Mouse (Mus musculus) cerebellum, adult 2 months (tissue): ENCODE data around the gene Ncaph2. TPM values are rescaled to one million over a fixed set of nuclear protein-coding genes. Genes with fewer than 3 reads are reported as not detected.
A peak's percentile ranks its signal among the peaks of the same experiment; 100 is the strongest.

Source experiments
- DNase-seq, 2 experiments: peaks; one replicate each; pipeline ENCODE4 v3.0.0; 2021
- H3K27ac ChIP-seq: fragments of 200-500 bp; 2 replicates; pipeline ENCODE4 v1.5.1; 2012; ENCODE audit warnings: low read length, control low read depth, inconsistent platforms; ENCODE audit not compliant: insufficient read depth
- H3K27me3 ChIP-seq: fragments of 200-500 bp; 2 replicates; pipeline ENCODE4 v1.6.1; 2012; ENCODE audit warnings: inconsistent platforms, mild to moderate bottlenecking, low read length, moderate library complexity; ENCODE audit not compliant: control insufficient read depth, insufficient read depth
- H3K4me1 ChIP-seq: fragments of 200-500 bp; 2 replicates; pipeline ENCODE4 v1.6.1; 2011; ENCODE audit warnings: low read length; ENCODE audit not compliant: control insufficient read depth, insufficient read depth
- H3K4me3 ChIP-seq: fragments of 200-500 bp; replicated peaks from 2 replicates; pipeline ENCODE3; 2011; ENCODE audit warnings: mild to moderate bottlenecking, low read depth, low read length, control low read depth; ENCODE audit not compliant: insufficient read depth
- CTCF ChIP-seq: fragments of 200-500 bp; IDR thresholded peaks from 2 replicates; pipeline ENCODE4 v1.5.1; 2011; ENCODE audit warnings: low read depth, mild to moderate bottlenecking, control low read depth, low read length, moderate library complexity, borderline replicate concordance; ENCODE audit not compliant: insufficient read depth
- POLR2A ChIP-seq: fragments of 200-500 bp; IDR thresholded peaks from 2 replicates; pipeline ENCODE4 v1.6.1; 2011; ENCODE audit warnings: low read length, control low read depth, borderline replicate concordance; ENCODE audit not compliant: insufficient read depth
- WGBS: fragments of 180-500 bp; shearing (Covaris S2); methylation state at CpG from one replicate; pipeline ENCODE4 v1.1.7; 2018; 5-methylcytosine and 5-hydroxymethylcytosine counted together
- polyA plus RNA-seq: library from polyadenylated mRNA; depleted of rRNA; stranded (reverse); fragments of >200 nt; gene quantifications from 2 replicates; pipeline ENCODE4 v1.2.3, GENCODE M21; 2012; rRNA removed

The Ncaph2 gene
- 134 and 137 TPM in 2 replicates for polyA plus RNA-seq

DNA sequence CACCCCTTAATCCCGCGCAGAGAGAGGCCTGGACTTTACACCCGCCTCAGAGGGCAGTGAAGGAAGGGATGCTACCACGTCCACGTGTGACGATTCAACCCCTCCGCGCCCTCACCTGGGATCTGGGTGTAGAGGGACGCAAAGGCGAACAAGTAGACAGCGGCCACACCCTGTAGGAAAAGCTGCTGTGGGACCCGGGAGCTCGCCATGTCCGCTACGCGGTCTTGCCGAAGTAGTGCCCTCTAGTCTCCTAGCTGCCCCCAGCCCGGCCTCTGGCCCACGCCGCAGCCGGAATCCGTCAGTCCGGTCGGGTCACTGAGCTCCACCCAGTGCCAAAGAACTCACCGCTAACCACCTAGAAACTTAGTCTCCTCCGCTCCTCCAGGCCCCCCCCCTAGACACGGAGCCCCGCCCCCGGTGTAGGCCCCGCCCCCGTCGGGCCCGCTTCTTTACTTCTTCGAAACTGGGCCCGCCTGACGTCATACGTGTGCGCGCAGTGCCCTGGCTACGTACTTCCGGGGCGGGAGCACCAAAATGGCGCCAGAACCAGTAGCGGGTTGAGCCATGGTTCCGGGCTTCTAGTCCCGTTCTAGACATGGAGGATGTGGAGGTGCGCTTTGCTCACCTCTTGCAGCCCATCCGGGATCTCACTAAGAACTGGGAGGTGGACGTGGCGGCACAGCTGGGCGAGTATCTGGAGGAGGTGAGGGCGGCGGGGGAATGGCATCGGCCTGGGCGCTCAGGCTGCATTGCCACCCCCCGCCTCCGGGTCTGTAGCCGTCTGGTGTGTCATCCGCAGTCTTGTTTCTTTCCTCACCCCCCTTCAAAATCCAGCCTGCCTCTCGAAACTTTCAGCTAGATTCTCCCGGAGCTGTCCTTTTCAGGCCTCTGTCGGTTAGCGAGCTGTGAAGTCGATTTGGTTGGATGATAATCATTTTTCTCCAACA lies at the start of gene Ncaph2, which contains the start of gene Lmf2:
TSS of gene Ncaph2 (plus strand) at position 479 of the 947 bp plus-strand sequence.
TSS of gene Lmf2 (minus strand) at position 419 of the 947 bp plus-strand sequence.
- WGBS, result under 1% methylated on average over 64 of the region's 64 CpGs
- Histone ChIP-seq H3K27ac (peak within 1 kb of the TSS; percentile 92), H3K4me1 (peaks cover 5% of the 10 kb centered on the region; the same call in 1 of the 2 replicates), H3K4me3 (peak within 1 kb of the TSS; percentile 92), H3K27me3 (no peaks in the 10 kb centered on the region)
- DNase-seq, result peak; percentile 93 to 96
- TF ChIP-seq CTCF (no peak), POLR2A (peak; percentile 75; the same call in 1 of the 2 replicates)

DNA sequence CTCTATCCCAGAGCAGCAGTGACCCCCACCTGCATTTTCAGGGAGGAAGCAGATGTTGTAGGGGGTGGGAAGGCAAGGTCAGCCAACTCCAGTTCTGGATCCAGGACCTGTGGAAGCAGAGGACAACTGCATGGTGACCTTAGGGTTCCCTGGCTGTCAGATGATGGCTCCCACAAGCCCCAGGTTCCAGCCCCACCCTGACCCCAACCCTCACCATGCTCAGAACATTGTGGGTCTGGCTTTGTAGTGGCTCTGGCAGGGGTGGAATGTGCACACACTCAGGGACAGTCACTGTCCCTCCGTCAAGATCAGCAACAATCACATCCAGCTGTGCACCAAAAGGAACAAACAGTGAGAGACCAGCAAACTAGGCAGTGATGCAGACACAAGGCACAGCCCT lies 49.6 kb upstream of the Ncaph2 start:
- TF ChIP-seq CTCF, result no peak
- no peak for TF ChIP-seq POLR2A
- DNase-seq, result no peak
- H3K27me3 ChIP-seq, result no peaks in the 10 kb centered on the region
- H3K4me3 ChIP-seq, result no peak overlapping the region
- H3K27ac ChIP-seq, result no peak overlapping the region
- peaks cover 50% of the 10 kb centered on the region for H3K4me1 ChIP-seq
- WGBS, result 43% methylated on average over 1 of the region's 1 CpGs

DNA sequence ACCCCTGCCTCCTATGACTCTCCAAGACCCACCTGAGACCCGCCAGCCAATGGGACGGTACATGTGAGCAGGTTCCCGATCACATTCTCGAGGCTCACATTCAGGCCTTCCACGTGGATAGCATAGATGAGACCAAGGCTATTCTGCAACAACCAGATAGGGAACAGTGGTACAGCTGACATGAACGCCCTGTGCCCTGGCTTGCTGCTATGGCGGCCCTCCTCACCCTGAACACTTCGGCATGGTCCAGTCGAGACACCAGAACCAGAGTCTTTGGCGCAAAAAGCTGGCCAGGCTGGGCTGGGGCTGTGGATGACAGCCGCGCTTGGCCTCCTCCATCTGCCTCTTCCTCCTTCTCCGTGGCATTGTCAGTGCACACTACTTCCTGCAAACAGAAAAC lies 48.1 kb upstream of the Ncaph2 start:
- Histone ChIP-seq H3K4me1 (peaks cover 60% of the 10 kb centered on the region), H3K27ac (peak overlapping the region; percentile 33), H3K27me3 (no peaks in the 10 kb centered on the region), H3K4me3 (no peak overlapping the region)
- 44% methylated on average over 13 of the region's 13 CpGs for WGBS
- TF ChIP-seq CTCF (no peak), POLR2A (no peak)
- DNase-seq, result peak in 1 of 2 experiments; percentile 43

DNA sequence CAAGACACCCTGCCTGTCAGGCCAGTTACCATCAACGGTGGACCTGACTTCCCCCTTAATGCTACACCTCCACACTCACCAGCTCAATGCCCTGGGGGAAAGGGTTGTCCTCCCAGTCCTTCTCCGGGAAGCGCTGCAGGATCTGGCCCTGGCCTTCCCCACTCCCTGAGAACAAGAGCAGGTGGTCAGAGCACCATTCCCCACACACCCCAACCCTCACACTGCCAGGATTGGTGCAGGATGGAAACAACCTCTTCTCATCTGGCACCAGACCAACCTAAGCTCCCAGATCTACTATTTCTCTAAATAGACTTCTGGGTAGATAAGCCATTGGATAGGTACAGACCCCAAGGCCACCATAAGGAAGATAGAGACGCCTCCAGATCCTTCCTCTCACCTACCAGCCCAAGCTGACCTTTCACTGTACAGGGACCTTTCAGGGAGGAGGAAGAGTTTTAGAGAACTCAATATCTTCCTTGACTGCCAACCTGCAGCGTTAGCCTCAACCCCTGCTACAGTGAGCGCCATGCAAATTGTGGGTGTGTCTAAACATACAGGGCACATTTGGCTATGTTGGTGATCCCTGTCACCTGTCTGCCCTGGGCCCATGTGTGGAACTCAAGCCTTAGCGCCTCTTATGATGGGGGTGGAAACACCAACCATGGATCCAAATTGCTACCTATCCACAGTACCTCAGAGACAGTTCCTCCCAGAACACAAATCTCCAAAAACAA lies 46.9 kb upstream of the Ncaph2 start:
- Histone ChIP-seq H3K27me3 (no peaks in the 10 kb centered on the region), H3K27ac (peak overlapping the region; percentile 54; the same call in 1 of the 2 replicates), H3K4me3 (no peak overlapping the region), H3K4me1 (peaks cover 70% of the 10 kb centered on the region)
- WGBS, result 53% methylated on average over 7 of the region's 7 CpGs
- DNase-seq, result peak; percentile 55 to 67
- TF ChIP-seq CTCF (no peak), POLR2A (no peak)

DNA sequence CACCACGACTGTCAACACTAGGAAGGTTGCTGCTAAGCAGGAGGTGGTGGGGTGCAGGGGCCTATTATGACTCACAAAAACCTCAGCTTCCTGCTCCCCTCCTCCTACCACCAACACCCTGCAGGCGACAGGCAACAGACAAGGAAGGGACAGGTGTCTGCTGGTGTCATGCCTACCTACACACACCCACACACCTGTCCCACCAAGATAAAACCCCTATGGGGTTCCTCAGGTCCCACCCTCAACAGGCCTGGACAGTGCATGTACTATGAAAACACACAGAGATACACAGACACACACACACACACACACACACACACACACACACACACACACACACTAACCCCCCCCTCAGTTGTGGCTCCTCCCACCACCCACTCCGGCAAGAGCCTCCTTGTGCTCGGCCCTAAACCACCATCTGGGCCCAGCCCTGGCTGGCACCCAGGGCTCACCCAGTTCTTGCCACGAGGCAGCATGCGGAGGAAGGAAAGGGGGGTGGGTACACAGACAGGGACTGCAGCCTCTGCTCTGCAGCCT lies 45.5 kb upstream of the Ncaph2 start:
- TF ChIP-seq POLR2A (no peak), CTCF (no peak)
- H3K4me1 ChIP-seq, result peaks cover 71% of the 10 kb centered on the region
- peak overlapping the region; percentile 17 for H3K4me3 ChIP-seq
- peak overlapping the region; percentile 90 for H3K27ac ChIP-seq
- 2% methylated on average over 6 of the region's 6 CpGs for WGBS
- DNase-seq, result peak; percentile 72 to 84
- no peaks in the 10 kb centered on the region for H3K27me3 ChIP-seq

DNA sequence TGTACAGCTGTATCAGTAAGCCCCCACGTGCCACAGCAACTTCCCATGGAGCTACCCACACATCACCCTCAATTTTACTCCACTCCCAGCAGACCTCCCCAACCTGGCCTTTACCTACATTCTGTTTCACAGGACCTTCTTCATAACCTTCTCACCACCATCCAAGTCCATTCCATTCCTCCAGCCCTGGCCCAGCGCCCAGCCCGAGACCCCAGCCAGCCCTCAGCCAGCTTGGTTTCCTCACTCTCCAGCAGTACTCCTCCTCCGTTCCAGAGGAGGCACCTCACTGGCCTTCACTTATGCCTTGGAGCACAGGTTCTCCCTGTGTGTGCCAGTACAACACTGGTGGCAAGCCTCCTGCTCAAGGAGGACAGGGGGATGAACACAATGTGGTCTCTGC lies 42.2 kb upstream of the Ncaph2 start:
- DNase-seq, result peak in 1 of 2 experiments; percentile 23
- Histone ChIP-seq H3K4me3 (peak overlapping the region; percentile 80), H3K4me1 (peaks cover 45% of the 10 kb centered on the region), H3K27ac (no peak overlapping the region), H3K27me3 (no peaks in the 10 kb centered on the region)
- 40% methylated on average over 4 of the region's 4 CpGs for WGBS
- no peak for TF ChIP-seq POLR2A
- TF ChIP-seq CTCF, result no peak

DNA sequence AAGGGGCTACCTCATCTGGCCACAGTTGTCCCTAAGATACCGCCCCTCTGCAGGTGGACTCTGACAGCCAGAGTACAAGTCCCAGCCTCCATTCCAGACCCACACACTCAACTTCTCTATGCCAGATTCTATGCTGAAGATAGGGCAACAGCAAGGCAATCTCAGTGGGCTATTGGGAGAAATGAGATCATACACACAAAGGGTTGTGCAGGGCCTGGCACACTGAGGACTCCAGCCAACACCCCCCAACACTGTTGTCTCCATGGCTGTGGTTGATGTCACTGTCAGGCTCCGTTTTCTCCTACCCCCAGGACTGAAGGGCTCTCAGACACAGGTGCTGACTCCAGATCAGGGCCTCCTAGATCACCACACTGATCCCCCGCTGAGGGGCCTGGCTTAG lies 41.4 kb upstream of the Ncaph2 start:
- Histone ChIP-seq H3K27me3 (no peaks in the 10 kb centered on the region), H3K27ac (peak overlapping the region; percentile 56; the same call in 1 of the 2 replicates), H3K4me1 (peaks cover 38% of the 10 kb centered on the region), H3K4me3 (peak overlapping the region; percentile 80)
- no peak for DNase-seq
- no peak for TF ChIP-seq CTCF
- no peak for TF ChIP-seq POLR2A
- 17% methylated on average over 3 of the region's 3 CpGs for WGBS
